13 mouse cellular contexts compared by ENCODE assay signal in the genomic region with DNA sequence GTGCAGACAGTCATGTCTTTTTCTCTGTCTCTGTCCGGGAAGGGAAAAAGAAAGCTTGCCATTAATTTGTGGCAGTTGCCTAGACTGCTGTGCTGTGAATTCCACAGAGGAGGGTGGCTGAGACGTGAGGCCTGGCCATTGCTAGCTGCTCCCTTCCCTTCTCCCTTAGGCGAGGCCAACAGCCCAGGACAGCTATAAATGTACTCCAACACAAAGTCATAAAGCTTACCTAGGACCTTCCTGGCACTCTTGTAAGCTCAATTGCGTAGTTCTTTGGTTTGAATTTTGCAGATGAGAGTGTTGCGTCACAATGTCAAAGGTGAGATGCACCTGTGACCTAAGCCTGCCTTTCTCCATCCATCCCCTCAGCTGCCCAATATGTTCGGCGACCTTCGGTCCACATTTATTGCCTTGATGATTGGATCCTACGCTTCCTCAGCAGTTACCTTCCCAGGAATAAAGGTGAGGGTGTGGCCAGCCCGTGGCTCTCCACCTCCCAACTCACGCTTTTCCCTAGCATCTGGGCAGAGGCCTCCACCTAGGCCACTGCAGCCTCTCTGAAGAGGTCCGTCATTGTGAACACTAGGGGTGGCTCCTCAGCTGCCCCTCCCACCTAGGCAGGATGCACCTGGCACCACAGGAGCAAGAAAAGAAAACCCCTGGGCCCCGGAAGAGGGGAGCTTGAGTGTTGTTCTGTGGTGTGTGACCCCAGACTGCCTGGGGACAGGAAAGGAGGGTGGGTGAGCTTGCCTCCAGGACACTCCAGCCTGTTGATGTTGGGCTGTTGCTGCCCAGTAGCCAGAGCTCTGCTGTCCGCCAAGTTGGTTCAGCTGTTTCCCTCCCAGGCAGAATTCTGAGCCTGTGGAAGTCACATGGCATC. TPM values are rescaled to one million over a fixed set of nuclear protein-coding genes. Genes with fewer than 3 reads are reported as not detected.
A peak's percentile ranks its signal among the peaks of the same experiment; 100 is the strongest.
DNase-seq lines count a peak whose midpoint lies in the region; ATAC-seq and TF ChIP-seq lines count a peak whose summit lies in the region.
"Had no signal": no experiment of that assay in that cellular context is flagged by ENCODE, and none has a peak within 500 bp of the region (broad histone marks: within the 10 kb centered on the region; RNA-seq: fewer than 3 reads in every experiment).

No protein-coding gene starts in this region.

- H3K27ac ChIP-seq in kidney, postnatal 0 days = no peak overlapping the region
- no peak overlapping the region for H3K27ac ChIP-seq in kidney, embryonic 15.5 days
- peak overlapping the region; percentile 79 for H3K27ac ChIP-seq in intestine, embryonic 15.5 days
- H3K27ac ChIP-seq in forebrain, postnatal 0 days (ENCODE audit: low read depth, low read length) = no peak overlapping the region
- H3K27ac ChIP-seq: forebrain, embryonic 13.5 days; heart, embryonic 15.5 days; midbrain, embryonic 15.5 days had no signal

- 0 out of 2 replicates have a peak overlapping the region, but pooled peaks have one; percentile 27 for H3K9ac ChIP-seq in kidney, postnatal 0 days (ENCODE audit: low read depth, low read length)
- no peak overlapping the region for H3K9ac ChIP-seq in kidney, embryonic 15.5 days
- H3K9ac ChIP-seq in intestine, embryonic 15.5 days = no peak overlapping the region
- no peak overlapping the region for H3K9ac ChIP-seq in forebrain, postnatal 0 days
- H3K9ac ChIP-seq: forebrain, embryonic 13.5 days; heart, embryonic 15.5 days; lung, embryonic 14.5 days; midbrain, embryonic 15.5 days had no signal

- ATAC-seq in kidney, postnatal 0 days (replicated peaks; ENCODE audit: low FRiP score, low read depth) = no peak
- no peak for ATAC-seq in kidney, embryonic 15.5 days (replicated peaks; ENCODE audit: low FRiP score)
- peak; percentile 92 for ATAC-seq in intestine, embryonic 15.5 days
- no peak for ATAC-seq in megakaryocyte progenitor cell, adult 5-6 weeks (replicated peaks; ENCODE audit: poor library complexity)
- no peak for ATAC-seq in forebrain, postnatal 0 days
- ATAC-seq: forebrain, embryonic 13.5 days; midbrain, embryonic 15.5 days had no signal

- H3K9me3 ChIP-seq in kidney, postnatal 0 days (replicated peaks; ENCODE audit: low read length) = no peaks in the 10 kb centered on the region
- H3K9me3 ChIP-seq in kidney, embryonic 15.5 days (replicated peaks) = no peaks in the 10 kb centered on the region
- H3K9me3 ChIP-seq in intestine, embryonic 15.5 days = no peaks in the 10 kb centered on the region
- no peaks in the 10 kb centered on the region for H3K9me3 ChIP-seq in forebrain, postnatal 0 days (ENCODE audit: low read length)
- H3K9me3 ChIP-seq: heart, embryonic 15.5 days; midbrain, embryonic 15.5 days had no signal

- DNase-seq in kidney, postnatal 0 days (ENCODE audit: low spot score) = no peak
- DNase-seq in CD8-positive naive resting alpha-beta T cell, adult 2 months (ENCODE audit: low read depth in 2 of 2, low spot score in 2 of 2) = peak; percentile 46 to 67
- peak; percentile 82 to 91 for DNase-seq in thymus, adult 18-20 months
- no peak for DNase-seq in adrenal gland, postnatal 4 days (ENCODE audit: low spot score in 2 of 2)
- DNase-seq in forebrain, postnatal 0 days = no peak
- DNase-seq: kidney, adult 8-10 months; lung, embryonic 14.5 days had no signal

- no peaks in the 10 kb centered on the region for H3K27me3 ChIP-seq in kidney, postnatal 0 days (ENCODE audit: insufficient read depth, low read length)
- no peaks in the 10 kb centered on the region for H3K27me3 ChIP-seq in kidney, embryonic 15.5 days
- no peaks in the 10 kb centered on the region for H3K27me3 ChIP-seq in intestine, embryonic 15.5 days (replicated peaks)
- no peaks in the 10 kb centered on the region for H3K27me3 ChIP-seq in forebrain, postnatal 0 days (ENCODE audit: insufficient read depth, low read length)
- H3K27me3 ChIP-seq: forebrain, embryonic 13.5 days; midbrain, embryonic 15.5 days had no signal

- no peak for TF ChIP-seq CTCF in kidney, postnatal 0 days (IDR thresholded peaks at IDR 0.05; ENCODE audit: low read depth)
- TF ChIP-seq CTCF in forebrain, postnatal 0 days (IDR thresholded peaks at IDR 0.05; ENCODE audit: low read depth) = no peak

- H3K4me2 ChIP-seq in kidney, postnatal 0 days (ENCODE audit: low read length) = no peak overlapping the region
- no peak overlapping the region for H3K4me2 ChIP-seq in kidney, embryonic 15.5 days
- H3K4me2 ChIP-seq in intestine, embryonic 15.5 days (replicated peaks) = no peak overlapping the region
- no peak overlapping the region for H3K4me2 ChIP-seq in forebrain, postnatal 0 days (ENCODE audit: low read depth)
- H3K4me2 ChIP-seq: forebrain, embryonic 13.5 days; heart, embryonic 15.5 days; lung, embryonic 14.5 days; midbrain, embryonic 15.5 days had no signal

- 64% methylated on average over 14 of the region's 14 CpGs for WGBS in kidney, postnatal 0 days
- WGBS in kidney, embryonic 15.5 days = 70% methylated on average over 14 of the region's 14 CpGs
- WGBS in intestine, embryonic 15.5 days = 50% methylated on average over 14 of the region's 14 CpGs
- 77% methylated on average over 14 of the region's 14 CpGs for WGBS in forebrain, postnatal 0 days

- H3K36me3 ChIP-seq in kidney, postnatal 0 days (ENCODE audit: insufficient read depth, low read length) = no peaks in the 10 kb centered on the region
- H3K36me3 ChIP-seq in kidney, embryonic 15.5 days = no peaks in the 10 kb centered on the region
- no peaks in the 10 kb centered on the region for H3K36me3 ChIP-seq in intestine, embryonic 15.5 days
- H3K36me3 ChIP-seq in forebrain, postnatal 0 days (ENCODE audit: insufficient read depth) = peaks cover 24% of the 10 kb centered on the region
- H3K36me3 ChIP-seq: heart, embryonic 15.5 days had no signal

- no peak overlapping the region for H3K4me3 ChIP-seq in kidney, postnatal 0 days (replicated peaks; ENCODE audit: low read depth, low read length)
- H3K4me3 ChIP-seq in kidney, embryonic 15.5 days (replicated peaks) = no peak overlapping the region
- no peak overlapping the region for H3K4me3 ChIP-seq in intestine, embryonic 15.5 days (replicated peaks)
- no peak overlapping the region for H3K4me3 ChIP-seq in forebrain, postnatal 0 days (ENCODE audit: low read depth, low read length)
- H3K4me3 ChIP-seq: forebrain, embryonic 13.5 days; heart, embryonic 15.5 days; midbrain, embryonic 15.5 days had no signal

- no peaks in the 10 kb centered on the region for H3K4me1 ChIP-seq in kidney, postnatal 0 days (replicated peaks; ENCODE audit: insufficient read depth, low read length)
- H3K4me1 ChIP-seq in kidney, embryonic 15.5 days = peaks cover 10% of the 10 kb centered on the region; the same call in 1 of the 2 replicates
- H3K4me1 ChIP-seq in intestine, embryonic 15.5 days (replicated peaks) = peaks cover 22% of the 10 kb centered on the region
- no peaks in the 10 kb centered on the region for H3K4me1 ChIP-seq in forebrain, postnatal 0 days (ENCODE audit: insufficient read depth)
- H3K4me1 ChIP-seq: forebrain, embryonic 13.5 days; midbrain, embryonic 15.5 days had no signal

RNA-seq across cellular contexts. Expression of gene Pitpna, which starts 27.1 kb away (rescaled TPM):
- 68.9 and 69.8 TPM in 2 replicates for polyA plus RNA-seq in kidney, postnatal 0 days (2015; fragmentation: Nextera tagmentation; extraction: Ambion mirVana)
- polyA plus RNA-seq in kidney, embryonic 15.5 days (2015; fragmentation: Nextera tagmentation; extraction: Ambion mirVana) = 77.6 and 83.5 TPM in 2 replicates
- polyA plus RNA-seq in intestine, embryonic 15.5 days (2015; fragmentation: Nextera tagmentation; extraction: Ambion mirVana) = 92.3 and 102 TPM in 2 replicates
- 100 to 1,000 TPM; 120 to 135 TPM for total RNA-seq in adrenal gland, postnatal 4 days (2021)
- 166 and 176 TPM in 2 replicates for total RNA-seq in megakaryocyte progenitor cell, adult 5-6 weeks (2015)
- total RNA-seq in megakaryocyte progenitor cell, adult 5-6 weeks (2017) = 70.3 and 82.4 TPM in 2 replicates
- total RNA-seq in forebrain, postnatal 0 days (2014; rRNA removed) = 83.0 and 95.7 TPM in 2 replicates
- polyA plus RNA-seq in forebrain, postnatal 0 days (2015; fragmentation: Nextera tagmentation; extraction: Ambion mirVana) = 85.8 and 101 TPM in 2 replicates

RNA-seq across cellular contexts. Expression of gene Slc43a2, which starts 29.3 kb away (rescaled TPM):
- polyA plus RNA-seq in kidney, postnatal 0 days (2015; fragmentation: Nextera tagmentation; extraction: Ambion mirVana) = 16.6 and 19.1 TPM in 2 replicates
- 7.5 and 8.0 TPM in 2 replicates for polyA plus RNA-seq in kidney, embryonic 15.5 days (2015; fragmentation: Nextera tagmentation; extraction: Ambion mirVana)
- polyA plus RNA-seq in intestine, embryonic 15.5 days (2015; fragmentation: Nextera tagmentation; extraction: Ambion mirVana) = 11.7 and 12.9 TPM in 2 replicates
- 10 to 100 TPM; 24.2 to 33.0 TPM for total RNA-seq in adrenal gland, postnatal 4 days (2021)
- 8.6 and 12.2 TPM in 2 replicates for total RNA-seq in megakaryocyte progenitor cell, adult 5-6 weeks (2015)
- total RNA-seq in megakaryocyte progenitor cell, adult 5-6 weeks (2017) = 8.9 and 9.9 TPM in 2 replicates
- 16.5 and 24.0 TPM in 2 replicates for total RNA-seq in forebrain, postnatal 0 days (2014; rRNA removed)
- polyA plus RNA-seq in forebrain, postnatal 0 days (2015; fragmentation: Nextera tagmentation; extraction: Ambion mirVana) = 10.4 and 14.1 TPM in 2 replicates

RNA-seq across cellular contexts. Expression of gene Scarf1, which starts 47.4 kb away (rescaled TPM):
- 13.6 and 14.4 TPM in 2 replicates for polyA plus RNA-seq in kidney, postnatal 0 days (2015; fragmentation: Nextera tagmentation; extraction: Ambion mirVana)
- polyA plus RNA-seq in kidney, embryonic 15.5 days (2015; fragmentation: Nextera tagmentation; extraction: Ambion mirVana) = 15.0 and 15.4 TPM in 2 replicates
- 5.7 TPM in 2 replicates for polyA plus RNA-seq in intestine, embryonic 15.5 days (2015; fragmentation: Nextera tagmentation; extraction: Ambion mirVana)
- 10 to 100 TPM; 13.8 to 14.4 TPM for total RNA-seq in adrenal gland, postnatal 4 days (2021)
- total RNA-seq in megakaryocyte progenitor cell, adult 5-6 weeks (2015) = 1.7 and 3.0 TPM in 2 replicates
- 2.4 and 3.7 TPM in 2 replicates for total RNA-seq in megakaryocyte progenitor cell, adult 5-6 weeks (2017)
- 4.0 and 4.5 TPM in 2 replicates for total RNA-seq in forebrain, postnatal 0 days (2014; rRNA removed)
- 3.1 and 3.5 TPM in 2 replicates for polyA plus RNA-seq in forebrain, postnatal 0 days (2015; fragmentation: Nextera tagmentation; extraction: Ambion mirVana)

RNA-seq across cellular contexts. Expression of gene Rilp, which starts 50.9 kb away (rescaled TPM):
- polyA plus RNA-seq in kidney, postnatal 0 days (2015; fragmentation: Nextera tagmentation; extraction: Ambion mirVana) = 4.2 and 4.5 TPM in 2 replicates
- polyA plus RNA-seq in kidney, embryonic 15.5 days (2015; fragmentation: Nextera tagmentation; extraction: Ambion mirVana) = 1.3 TPM in 2 replicates
- polyA plus RNA-seq in intestine, embryonic 15.5 days (2015; fragmentation: Nextera tagmentation; extraction: Ambion mirVana) = 1.6 and 2.3 TPM in 2 replicates
- total RNA-seq in adrenal gland, postnatal 4 days (2021) = 1 to 10 TPM; 7.7 to 8.5 TPM
- total RNA-seq in megakaryocyte progenitor cell, adult 5-6 weeks (2015) = 0.64 TPM in 1 of 2 replicates, not detected in the other
- total RNA-seq in megakaryocyte progenitor cell, adult 5-6 weeks (2017) = 0.24 TPM in 1 of 2 replicates, not detected in the other
- 0.67 and 1.6 TPM in 2 replicates for total RNA-seq in forebrain, postnatal 0 days (2014; rRNA removed)
- polyA plus RNA-seq in forebrain, postnatal 0 days (2015; fragmentation: Nextera tagmentation; extraction: Ambion mirVana) = 2.9 and 4.9 TPM in 2 replicates

Comparison
In these comparisons a context has a peak if more than half of its experiments do, and no peak if none do; other contexts are left out.
1. DNase-seq: peak in CD8-positive naive resting alpha-beta T cell, adult 2 months (2 of 2) and thymus, adult 18-20 months (2 of 2); none in kidney, postnatal 0 days (single experiment), adrenal gland, postnatal 4 days (0 of 2) and forebrain, postnatal 0 days (single experiment).